Mouse (Mus musculus) hindbrain, postnatal 0 days (tissue): ENCODE results near the gene Lamtor4. TPM values are rescaled to one million over a fixed set of nuclear protein-coding genes. Genes with fewer than 3 reads are reported as not detected.

ENCODE experiments used
- ATAC-seq: fragments of 200-750 bp; cut with Nextera tagmentation; 2 replicates; pipeline ENCODE4 v1.8.0; 2017; ENCODE audit warnings: mild to moderate bottlenecking, moderate TSS enrichment, moderate library complexity
- DNase-seq: peaks from one replicate; pipeline ENCODE4 v3.0.0-alpha.2; 2015; ENCODE audit warnings: low spot score
- H3K27ac ChIP-seq: fragments of 300-500 bp; sonication (generic); 2 replicates; pipeline ENCODE4 v1.5.1; 2014; ENCODE audit warnings: mild to moderate bottlenecking
- H3K27me3 ChIP-seq: fragments of 300-500 bp; sonication (generic); 2 replicates; pipeline ENCODE4 v1.6.1; 2014; ENCODE audit warnings: low read length, mixed read lengths; ENCODE audit not compliant: insufficient read depth
- H3K36me3 ChIP-seq: fragments of 300-500 bp; sonication (generic); 2 replicates; pipeline ENCODE4 v1.6.1; 2014; ENCODE audit warnings: low read length, mixed read lengths; ENCODE audit not compliant: insufficient read depth
- H3K4me1 ChIP-seq: fragments of 300-500 bp; sonication (generic); 2 replicates; pipeline ENCODE4 v1.6.1; 2014; ENCODE audit warnings: antibody characterized with exemption, low read length, mixed read lengths; ENCODE audit not compliant: insufficient read depth
- H3K4me2 ChIP-seq: fragments of 300-500 bp; sonication (generic); 2 replicates; pipeline ENCODE4 v1.6.1; 2014; ENCODE audit warnings: low read depth, mild to moderate bottlenecking, low read length, moderate library complexity, mixed read lengths
- H3K4me3 ChIP-seq: fragments of 300-500 bp; sonication (generic); 2 replicates; pipeline ENCODE4 v1.5.1; 2014; ENCODE audit warnings: low read length
- H3K9ac ChIP-seq: fragments of 300-500 bp; sonication (generic); replicated peaks from 2 replicates; pipeline ENCODE4 v1.6.1; 2014; ENCODE audit warnings: mild to moderate bottlenecking, low read length, moderate library complexity, mixed read lengths
- H3K9me3 ChIP-seq: fragments of 300-500 bp; sonication (generic); 2 replicates; pipeline ENCODE4 v1.6.1; 2016; ENCODE audit warnings: low read length, mixed read lengths
- CTCF ChIP-seq: IDR thresholded peaks from 2 replicates; pipeline ENCODE4 v1.5.1; 2016; ENCODE audit warnings: antibody characterized with exemption, control low read depth, low read depth
- WGBS: fragments of 180-500 bp; shearing (Covaris S2); extraction: QIAGEN DNeasy Blood & Tissue Kit; methylation state at CpG from one replicate; pipeline ENCODE4 v1.1.7; 2014; 5-methylcytosine and 5-hydroxymethylcytosine counted together
- polyA plus RNA-seq: library from polyadenylated mRNA; unstranded; fragments of >200 nt; fragmentation: Nextera tagmentation; extraction: Ambion mirVana; gene quantifications from 2 replicates; pipeline ENCODE4 v1.2.1, GENCODE M21; 2015
- total RNA-seq: library from RNA; depleted of rRNA; stranded (reverse); fragments of >200 nt; gene quantifications from 2 replicates; pipeline ENCODE4 v1.2.3, GENCODE M21; 2014

The Lamtor4 gene
- total and polyA plus RNA-seq, 2 experiments from 2014 or later: 80.3 to 110 TPM

DNA sequence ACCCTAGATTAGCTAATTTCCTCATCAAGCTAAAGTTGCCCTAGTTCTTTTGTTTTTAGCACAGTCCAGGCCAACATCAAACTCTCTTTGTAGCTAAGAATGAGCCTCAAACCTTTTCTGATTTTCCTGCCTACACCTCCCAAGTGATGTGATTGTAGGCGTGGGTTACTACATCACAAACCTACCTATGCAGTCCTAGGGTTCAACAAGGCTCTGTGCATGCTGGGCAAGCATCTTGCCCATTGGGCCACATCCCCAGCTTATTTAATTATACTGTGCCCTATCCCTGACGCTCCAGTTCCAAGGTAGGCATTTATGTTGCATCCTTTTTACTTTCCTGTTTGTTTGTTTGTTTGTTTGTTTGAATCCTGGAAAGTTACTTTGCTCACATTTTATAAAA is 29.6 kb upstream of the Lamtor4 start, which contains the start of gene Nxpe5:
Gene Nxpe5, plus strand, starts transcription at position 199 of the 400 bp plus-strand sequence.
- 59% methylated on average over 2 of the region's 2 CpGs for WGBS
- no peak within 1 kb of the TSS for H3K27ac ChIP-seq
- H3K4me3 ChIP-seq: no peak within 1 kb of the TSS
- H3K27me3 ChIP-seq: no peaks in the 10 kb centered on the region
- no peak within 1 kb of the TSS for H3K9ac ChIP-seq
- no peaks in the 10 kb centered on the region for H3K4me1 ChIP-seq
- no peak for TF ChIP-seq CTCF
- H3K4me2 ChIP-seq: no peak within 1 kb of the TSS
- H3K36me3 ChIP-seq: no peaks in the 10 kb centered on the region
- no peaks in the 10 kb centered on the region for H3K9me3 ChIP-seq
- no peak for DNase-seq
- no peak for ATAC-seq

DNA sequence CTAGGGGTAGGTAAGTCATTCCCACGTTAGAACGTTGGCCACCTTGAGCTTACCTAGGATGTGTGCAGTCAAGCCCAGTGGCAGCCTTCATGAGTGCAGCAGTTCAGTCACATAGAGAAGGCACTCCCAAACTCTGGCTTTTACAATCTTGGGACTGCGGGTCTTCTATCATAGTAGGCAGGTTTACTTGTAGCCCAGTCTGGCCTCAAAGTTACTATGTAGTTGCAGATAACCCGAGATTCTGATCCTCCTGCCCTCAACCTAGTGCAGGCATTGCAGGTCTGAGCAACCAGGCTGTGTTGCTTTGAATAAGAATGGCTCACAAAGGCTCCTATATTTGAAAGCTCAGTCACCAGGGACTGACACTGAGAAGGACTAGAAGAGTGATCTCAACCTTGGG is 28.8 kb upstream of the Lamtor4 start:
- no peaks in the 10 kb centered on the region for H3K27me3 ChIP-seq
- WGBS: 74% methylated on average over 4 of the region's 4 CpGs
- no peaks in the 10 kb centered on the region for H3K9me3 ChIP-seq
- ATAC-seq: no peak
- no peak overlapping the region for H3K27ac ChIP-seq
- no peaks in the 10 kb centered on the region for H3K36me3 ChIP-seq
- no peak for DNase-seq
- H3K4me1 ChIP-seq: no peaks in the 10 kb centered on the region
- TF ChIP-seq CTCF: no peak
- no peak overlapping the region for H3K9ac ChIP-seq
- no peak overlapping the region for H3K4me3 ChIP-seq
- no peak overlapping the region for H3K4me2 ChIP-seq

DNA sequence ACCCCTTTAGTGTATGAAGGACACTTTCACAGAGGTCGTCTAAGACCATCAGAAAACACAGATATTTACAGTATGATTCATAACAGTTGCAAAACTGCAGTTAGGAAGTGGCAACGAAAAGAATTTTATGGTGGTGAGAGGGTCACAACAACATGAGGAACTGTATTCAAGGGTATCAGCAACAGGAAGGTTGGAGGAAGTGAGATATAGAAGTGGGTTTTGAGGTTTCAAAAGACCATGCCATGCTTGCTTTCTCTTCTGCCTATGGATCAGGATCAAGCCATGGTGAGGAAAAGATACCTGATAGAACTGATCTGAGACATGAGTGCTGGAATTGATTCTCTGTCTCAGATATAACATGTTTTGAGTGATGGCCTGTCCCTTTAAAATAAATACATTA is 27.9 kb upstream of the Lamtor4 start:
- Histone ChIP-seq H3K36me3 (no peaks in the 10 kb centered on the region), H3K4me1 (no peaks in the 10 kb centered on the region), H3K27ac (no peak overlapping the region), H3K9me3 (no peaks in the 10 kb centered on the region), H3K4me2 (no peak overlapping the region), H3K27me3 (no peaks in the 10 kb centered on the region), H3K9ac (no peak overlapping the region), H3K4me3 (no peak overlapping the region)
- DNase-seq (no peak), ATAC-seq (no peak)
- WGBS: 74% methylated on average over 2 of the region's 2 CpGs
- TF ChIP-seq CTCF: no peak

DNA sequence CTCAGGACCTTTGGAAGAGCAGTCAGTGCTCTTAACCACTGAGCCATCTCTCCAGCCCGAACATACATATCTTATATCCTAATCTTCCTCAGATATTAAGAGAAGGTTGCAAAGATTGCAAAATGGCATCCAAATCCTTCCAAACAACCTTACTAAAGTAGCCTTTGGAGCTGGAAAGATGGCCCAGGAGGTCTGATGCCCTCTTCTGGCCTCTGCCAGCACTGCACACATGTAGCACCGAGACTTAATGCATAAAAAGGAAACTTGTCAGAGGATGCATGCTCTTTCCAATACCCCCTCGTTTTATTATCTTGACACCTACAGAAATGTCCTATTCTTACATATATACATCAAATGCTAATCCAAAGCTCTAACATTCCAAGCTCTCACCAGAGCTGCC is 27.3 kb upstream of the Lamtor4 start:
- peak; percentile 9 for DNase-seq
- Histone ChIP-seq H3K4me1 (no peaks in the 10 kb centered on the region), H3K27me3 (no peaks in the 10 kb centered on the region), H3K4me3 (no peak overlapping the region), H3K9ac (no peak overlapping the region), H3K27ac (no peak overlapping the region), H3K9me3 (no peaks in the 10 kb centered on the region), H3K36me3 (no peaks in the 10 kb centered on the region), H3K4me2 (no peak overlapping the region)
- 67% methylated on average over 3 of the region's 3 CpGs for WGBS
- TF ChIP-seq CTCF: peak; percentile 56
- ATAC-seq: no peak

DNA sequence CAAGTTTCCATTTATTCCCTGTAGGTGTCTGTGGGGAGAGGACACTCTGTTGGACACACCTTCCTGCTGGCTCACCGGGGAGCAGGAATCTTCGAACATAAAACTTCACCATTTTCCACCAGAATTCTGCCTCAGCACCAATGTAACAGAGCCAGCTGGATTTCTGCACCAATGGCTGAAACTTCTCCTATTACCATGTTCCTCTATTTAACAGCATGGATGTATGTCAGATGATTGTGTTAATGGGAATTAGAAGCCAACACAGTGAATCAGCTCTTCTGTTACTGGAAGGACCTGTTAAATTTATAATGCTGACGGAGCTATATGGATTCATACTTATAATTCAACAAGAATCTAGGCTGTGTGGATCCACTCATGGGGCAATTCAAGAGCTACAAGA is 25.8 kb upstream of the Lamtor4 start:
- Histone ChIP-seq H3K4me2 (no peak overlapping the region), H3K36me3 (no peaks in the 10 kb centered on the region), H3K4me3 (no peak overlapping the region), H3K27ac (no peak overlapping the region), H3K9ac (no peak overlapping the region), H3K9me3 (no peaks in the 10 kb centered on the region), H3K27me3 (no peaks in the 10 kb centered on the region), H3K4me1 (no peaks in the 10 kb centered on the region)
- no peak for DNase-seq
- no peak for TF ChIP-seq CTCF
- ATAC-seq: no peak
- WGBS: 95% methylated on average over 3 of the region's 3 CpGs

DNA sequence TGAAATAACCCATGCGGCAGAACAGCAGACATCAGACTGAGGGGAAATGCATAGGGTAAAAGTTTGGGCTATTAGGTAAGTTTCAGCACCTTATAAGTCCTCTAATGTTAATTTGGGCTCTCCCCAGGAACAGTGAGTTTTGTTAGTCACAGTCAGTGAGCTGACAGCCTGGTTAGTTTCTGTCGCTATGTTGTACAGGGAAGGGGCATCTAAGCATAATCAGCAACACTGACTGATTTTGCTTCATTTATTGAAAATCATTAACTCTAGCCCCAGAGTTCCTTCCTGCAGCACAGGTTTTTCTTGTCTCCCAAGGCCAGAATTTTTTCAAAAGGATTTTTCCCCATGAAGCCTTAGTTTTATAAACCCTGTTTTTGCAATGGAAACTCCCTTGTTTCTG is 21.5 kb upstream of the Lamtor4 start:
- WGBS: 87% methylated on average over 2 of the region's 2 CpGs
- Histone ChIP-seq H3K4me3 (no peak overlapping the region), H3K27ac (no peak overlapping the region), H3K27me3 (no peaks in the 10 kb centered on the region), H3K4me2 (no peak overlapping the region), H3K4me1 (no peaks in the 10 kb centered on the region), H3K9ac (no peak overlapping the region), H3K9me3 (no peaks in the 10 kb centered on the region), H3K36me3 (no peaks in the 10 kb centered on the region)
- TF ChIP-seq CTCF: no peak
- DNase-seq: no peak
- ATAC-seq: no peak

DNA sequence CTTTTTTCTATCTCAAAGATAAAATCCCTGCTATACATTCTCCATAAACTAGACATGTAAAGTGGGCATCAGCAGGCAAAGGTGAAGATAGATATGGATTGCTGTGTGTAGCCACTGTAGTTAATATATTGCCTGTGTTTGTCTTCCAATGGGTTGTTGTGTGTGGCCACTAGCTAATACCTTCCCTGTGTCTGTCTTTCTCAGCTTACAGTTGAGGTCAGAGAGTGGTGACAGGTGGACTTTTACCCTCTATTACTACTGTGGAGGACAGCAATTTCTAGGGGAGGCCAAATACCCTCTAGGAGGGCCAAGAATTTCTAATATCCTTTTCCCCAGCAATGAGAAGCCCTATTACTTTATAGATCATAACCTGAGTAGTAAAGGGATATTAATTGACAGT is 21.1 kb upstream of the Lamtor4 start:
- no peaks in the 10 kb centered on the region for H3K4me1 ChIP-seq
- H3K9ac ChIP-seq: no peak overlapping the region
- no peak overlapping the region for H3K4me3 ChIP-seq
- no peaks in the 10 kb centered on the region for H3K36me3 ChIP-seq
- no peaks in the 10 kb centered on the region for H3K9me3 ChIP-seq
- TF ChIP-seq CTCF: no peak
- no peaks in the 10 kb centered on the region for H3K27me3 ChIP-seq
- H3K4me2 ChIP-seq: no peak overlapping the region
- DNase-seq (no peak), ATAC-seq (no peak)
- no peak overlapping the region for H3K27ac ChIP-seq
